Mouse (Mus musculus) liver, adult 2 months (tissue): Measurements from ENCODE around the gene Slc35e3.

Source experiments
- CTCF ChIP-seq: fragments of 200-500 bp; IDR thresholded peaks from 2 replicates; pipeline ENCODE4 v1.5.1; 2011; ENCODE audit warnings: low read depth, low read length, control low read depth
- POLR2A ChIP-seq: fragments of 200-500 bp; IDR thresholded peaks from 2 replicates; pipeline ENCODE4 v1.6.1; 2011; ENCODE audit warnings: low read length, control low read depth; ENCODE audit not compliant: insufficient read depth; ENCODE audit errors: extremely low read depth

GRCm38 (mm10) chr10:117768141-117768440 is 21.9 kb upstream of the Slc35e3 start:
- no peak for TF ChIP-seq POLR2A
- TF ChIP-seq CTCF: no peak
